Mouse (Mus musculus): Measurements from ENCODE around the gene Btbd3. TPM values are rescaled to one million over a fixed set of nuclear protein-coding genes. Genes with fewer than 3 reads are reported as not detected.

Btbd3 gene
- polyA plus RNA-seq, 1 experiment, result 2.8 TPM

DNA sequence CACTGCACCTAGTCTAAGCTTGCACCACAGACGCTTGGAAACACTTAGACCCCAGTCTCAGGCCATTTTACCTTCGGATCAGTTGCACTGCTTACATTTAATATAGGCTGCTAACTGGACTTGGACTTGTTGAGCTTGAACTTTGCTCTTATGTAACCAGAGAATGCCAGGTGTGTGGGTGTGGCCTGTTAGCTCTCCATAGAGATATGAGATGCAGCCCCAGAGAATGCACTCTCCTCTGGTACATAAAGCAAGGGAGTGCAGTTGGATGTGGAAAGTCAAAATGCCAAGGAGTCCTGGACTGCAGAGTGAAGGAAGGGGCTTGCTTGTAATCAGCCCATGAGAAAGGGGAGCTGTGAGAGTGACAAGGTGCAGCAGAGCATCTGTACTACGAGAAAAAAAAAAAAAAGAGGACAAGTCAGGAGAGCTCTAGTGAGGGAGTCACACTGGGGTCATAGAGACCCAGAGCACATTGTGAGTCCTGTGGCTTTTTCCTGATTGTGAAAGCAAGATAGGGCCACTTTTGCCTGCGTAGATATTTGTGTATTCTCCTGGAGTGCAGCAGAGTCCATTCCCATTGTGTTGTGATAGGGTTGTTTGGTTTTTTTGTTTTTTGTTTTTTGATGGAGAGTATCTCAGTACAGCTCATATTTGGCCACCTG is 11.6 kb downstream of the Btbd3 start:
- Histone ChIP-seq H3K4me3 (ENCODE audit: low read depth, low read length) (no peak overlapping the region), H3K4me1 (ENCODE audit: control insufficient read depth, insufficient read depth, insufficient read length, low read length) (peaks cover 12% of the 10 kb centered on the region), H3K27me3 (ENCODE audit: control insufficient read depth, insufficient read depth, low read length) (no peaks in the 10 kb centered on the region), H3K27ac (ENCODE audit: insufficient read depth, low read depth, low read length) (peak overlapping the region; percentile 54; the same call in 1 of the 2 replicates), H3K36me3 (ENCODE audit: control insufficient read depth, insufficient read depth, low read length) (no peaks in the 10 kb centered on the region)
- WGBS, result 14% methylated on average over 4 of the region's 4 CpGs
- TF ChIP-seq CTCF (IDR thresholded peaks at IDR 0.05; ENCODE audit: extremely low read depth, insufficient read length, insufficient replicate concordance, low read depth, low read length) (no peak), POLR2A (IDR thresholded peaks at IDR 0.05; ENCODE audit: low read depth, low read length) (no peak)

- Histone ChIP-seq H3K4me1 (ENCODE audit: control insufficient read depth, insufficient read depth, insufficient read length, low read length) (peaks cover 18% of the 10 kb centered on the region), H3K27me3 (ENCODE audit: control insufficient read depth, insufficient read depth, low read length) (no peaks in the 10 kb centered on the region), H3K4me3 (ENCODE audit: low read depth, low read length) (no peak overlapping the region), H3K36me3 (ENCODE audit: control insufficient read depth, insufficient read depth, low read length) (no peaks in the 10 kb centered on the region), H3K27ac (ENCODE audit: insufficient read depth, low read depth, low read length) (no peak overlapping the region)
- no peak for TF ChIP-seq CTCF (IDR thresholded peaks at IDR 0.05; ENCODE audit: extremely low read depth, insufficient read length, insufficient replicate concordance, low read depth, low read length)
- TF ChIP-seq POLR2A (IDR thresholded peaks at IDR 0.05; ENCODE audit: low read depth, low read length), result no peak
Observed at GRCm38 (mm10) chr2:138269330-138269729, 13.0 kb downstream of the Btbd3 start.

GRCm38 (mm10) chr2:138273404-138274073 is 17.2 kb downstream of the Btbd3 start:
- no peaks in the 10 kb centered on the region for H3K36me3 ChIP-seq (ENCODE audit: control insufficient read depth, insufficient read depth, low read length)
- 59% methylated on average over 9 of the region's 9 CpGs for WGBS
- peaks cover 9% of the 10 kb centered on the region; the same call in 1 of the 2 replicates for H3K4me1 ChIP-seq (ENCODE audit: control insufficient read depth, insufficient read depth, insufficient read length, low read length)
- no peak overlapping the region for H3K27ac ChIP-seq (ENCODE audit: insufficient read depth, low read depth, low read length)
- no peak overlapping the region for H3K4me3 ChIP-seq (ENCODE audit: low read depth, low read length)
- H3K27me3 ChIP-seq (ENCODE audit: control insufficient read depth, insufficient read depth, low read length), result no peaks in the 10 kb centered on the region
- TF ChIP-seq CTCF (IDR thresholded peaks at IDR 0.05; ENCODE audit: extremely low read depth, insufficient read length, insufficient replicate concordance, low read depth, low read length), result no peak
- TF ChIP-seq POLR2A (IDR thresholded peaks at IDR 0.05; ENCODE audit: low read depth, low read length), result no peak

- no peak overlapping the region for H3K27ac ChIP-seq (ENCODE audit: insufficient read depth, low read depth, low read length)
- 24% methylated on average over 5 of the region's 5 CpGs for WGBS
Observed at GRCm38 (mm10) chr2:138274086-138274485, 17.7 kb downstream of the Btbd3 start.

GRCm38 (mm10) chr2:138277842-138278691 is 21.7 kb downstream of the Btbd3 start:
- Histone ChIP-seq H3K4me3 (ENCODE audit: low read depth, low read length) (peak overlapping the region; percentile 59), H3K27me3 (ENCODE audit: control insufficient read depth, insufficient read depth, low read length) (no peaks in the 10 kb centered on the region), H3K4me1 (ENCODE audit: control insufficient read depth, insufficient read depth, insufficient read length, low read length) (peaks cover 9% of the 10 kb centered on the region; the same call in 1 of the 2 replicates), H3K27ac (ENCODE audit: insufficient read depth, low read depth, low read length) (peak overlapping the region; percentile 37), H3K36me3 (ENCODE audit: control insufficient read depth, insufficient read depth, low read length) (peaks cover 2% of the 10 kb centered on the region)
- 4% methylated on average over 17 of the region's 17 CpGs for WGBS
- TF ChIP-seq CTCF (IDR thresholded peaks at IDR 0.05; ENCODE audit: extremely low read depth, insufficient read length, insufficient replicate concordance, low read depth, low read length) (no peak), POLR2A (IDR thresholded peaks at IDR 0.05; ENCODE audit: low read depth, low read length) (peak; percentile 87)

More at GRCm38 (mm10) chr2:138274086-138274485, 17.7 kb downstream of the Btbd3 start:
- Histone ChIP-seq H3K36me3 (ENCODE audit: control insufficient read depth, insufficient read depth, low read length) (no peaks in the 10 kb centered on the region), H3K4me1 (ENCODE audit: control insufficient read depth, insufficient read depth, insufficient read length, low read length) (peaks cover 9% of the 10 kb centered on the region; the same call in 1 of the 2 replicates), H3K27me3 (ENCODE audit: control insufficient read depth, insufficient read depth, low read length) (no peaks in the 10 kb centered on the region), H3K4me3 (ENCODE audit: low read depth, low read length) (no peak overlapping the region)
- TF ChIP-seq CTCF (IDR thresholded peaks at IDR 0.05; ENCODE audit: extremely low read depth, insufficient read length, insufficient replicate concordance, low read depth, low read length) (no peak), POLR2A (IDR thresholded peaks at IDR 0.05; ENCODE audit: low read depth, low read length) (no peak)

DNA sequence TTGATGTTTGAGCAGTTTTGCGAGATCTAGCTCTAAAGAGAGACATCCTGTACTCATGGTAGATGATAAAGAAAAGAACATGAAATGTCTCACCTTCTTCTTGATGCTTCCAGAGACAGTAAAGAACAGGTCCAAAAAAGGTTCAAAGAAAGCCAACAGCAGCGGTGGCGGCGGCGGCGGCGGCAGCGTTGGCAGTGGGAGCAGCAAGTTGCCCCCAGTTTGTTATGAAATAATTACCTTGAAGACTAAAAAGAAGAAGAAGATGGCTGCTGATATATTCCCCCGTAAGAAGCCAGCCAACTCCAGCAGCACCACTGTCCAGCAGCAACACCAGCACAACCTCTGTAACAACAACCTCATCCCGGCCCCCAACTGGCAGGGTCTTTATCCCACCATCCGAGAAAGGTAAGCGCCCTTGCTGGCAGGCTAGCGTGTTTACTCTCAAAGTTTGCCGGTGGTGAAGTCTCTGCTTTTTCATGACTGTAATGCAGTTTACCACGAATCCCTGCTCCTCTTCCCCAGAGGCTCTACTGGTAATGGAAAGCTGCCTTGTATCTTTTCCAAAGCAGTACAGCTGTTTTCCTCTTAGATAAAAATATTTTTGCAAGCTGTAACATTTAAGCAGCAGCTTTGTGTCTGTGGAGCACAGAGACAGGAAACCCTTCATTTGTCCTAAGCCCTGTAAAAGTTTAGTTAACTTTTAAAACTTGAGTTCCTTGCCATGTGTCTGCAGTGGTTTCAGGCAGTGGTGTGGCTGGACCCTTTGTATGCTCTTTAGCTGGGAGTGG is 22.7 kb downstream of the Btbd3 start:
- H3K4me3 ChIP-seq (ENCODE audit: low read depth, low read length), result peak overlapping the region; percentile 59
- no peaks in the 10 kb centered on the region for H3K27me3 ChIP-seq (ENCODE audit: control insufficient read depth, insufficient read depth, low read length)
- peaks cover 9% of the 10 kb centered on the region for H3K36me3 ChIP-seq (ENCODE audit: control insufficient read depth, insufficient read depth, low read length)
- H3K27ac ChIP-seq (ENCODE audit: insufficient read depth, low read depth, low read length), result peak overlapping the region; percentile 65
- WGBS, result 67% methylated on average over 15 of the region's 15 CpGs
- TF ChIP-seq POLR2A (IDR thresholded peaks at IDR 0.05; ENCODE audit: low read depth, low read length), result no peak
- TF ChIP-seq CTCF (IDR thresholded peaks at IDR 0.05; ENCODE audit: extremely low read depth, insufficient read length, insufficient replicate concordance, low read depth, low read length), result no peak
- H3K4me1 ChIP-seq (ENCODE audit: control insufficient read depth, insufficient read depth, insufficient read length, low read length), result peaks cover 3% of the 10 kb centered on the region; the same call in 1 of the 2 replicates

All from small intestine, adult 2 months (tissue).